16 mouse cellular contexts compared by ENCODE assay signal in genomic region chr15:78513019-78513418, GRCm38 (mm10). TPM values are rescaled to one million over a fixed set of nuclear protein-coding genes. Genes with fewer than 3 reads are reported as not detected.
"Had no signal": no experiment of that assay in that cellular context is flagged by ENCODE, and none has a peak within 500 bp of the region (broad histone marks: within the 10 kb centered on the region; RNA-seq: fewer than 3 reads in every experiment).

No protein-coding gene starts in this region.

- H3K9ac ChIP-seq: hindbrain, embryonic 13.5 days; limb, embryonic 12.5 days; liver, embryonic 14.5 days; lung, embryonic 15.5 days; midbrain, embryonic 12.5 days had no signal

- H3K4me2 ChIP-seq: hindbrain, embryonic 13.5 days; limb, embryonic 12.5 days; lung, embryonic 15.5 days; midbrain, embryonic 12.5 days had no signal

- H3K36me3 ChIP-seq: hindbrain, embryonic 13.5 days; limb, embryonic 12.5 days; lung, embryonic 15.5 days; midbrain, embryonic 12.5 days had no signal

- H3K4me3 ChIP-seq: hindbrain, embryonic 13.5 days; layer of hippocampus, adult 2 months; limb, embryonic 12.5 days; lung, embryonic 15.5 days; megakaryocyte, embryonic 14.5 days; midbrain, embryonic 12.5 days had no signal

- H3K27ac ChIP-seq: hindbrain, embryonic 13.5 days; kidney, postnatal 0 days; layer of hippocampus, adult 2 months; limb, embryonic 12.5 days; liver, embryonic 14.5 days; lung, embryonic 15.5 days; macrophage; midbrain, embryonic 12.5 days had no signal

- ATAC-seq: midbrain, embryonic 16.5 days had no signal

- DNase-seq: kidney, adult 18-20 months; kidney, postnatal 4 days; lung, postnatal 14 days; right cerebral cortex, postnatal 14 days; thymus, adult 18-20 months; thymus, postnatal 14 days had no signal

- H3K9me3 ChIP-seq: hindbrain, embryonic 13.5 days; limb, embryonic 12.5 days; lung, embryonic 15.5 days; megakaryocyte, embryonic 14.5 days; midbrain, embryonic 12.5 days had no signal

- H3K27me3 ChIP-seq: hindbrain, embryonic 13.5 days; limb, embryonic 12.5 days; lung, embryonic 15.5 days; midbrain, embryonic 12.5 days had no signal

RNA-seq across cellular contexts. Expression of gene Il2rb, which starts 17.9 kb away (rescaled TPM):
- polyA plus RNA-seq: midbrain, embryonic 12.5 days had no signal

RNA-seq across cellular contexts. Expression of gene Sstr3, which starts 31.5 kb away (rescaled TPM):
- polyA plus RNA-seq: lung, embryonic 15.5 days; macrophage had no signal

RNA-seq across cellular contexts. Expression of gene Tmprss6, which starts 44.6 kb away (rescaled TPM):
- polyA plus RNA-seq: macrophage had no signal
